9 mouse cellular contexts compared by ENCODE assay signal in the genomic region with DNA sequence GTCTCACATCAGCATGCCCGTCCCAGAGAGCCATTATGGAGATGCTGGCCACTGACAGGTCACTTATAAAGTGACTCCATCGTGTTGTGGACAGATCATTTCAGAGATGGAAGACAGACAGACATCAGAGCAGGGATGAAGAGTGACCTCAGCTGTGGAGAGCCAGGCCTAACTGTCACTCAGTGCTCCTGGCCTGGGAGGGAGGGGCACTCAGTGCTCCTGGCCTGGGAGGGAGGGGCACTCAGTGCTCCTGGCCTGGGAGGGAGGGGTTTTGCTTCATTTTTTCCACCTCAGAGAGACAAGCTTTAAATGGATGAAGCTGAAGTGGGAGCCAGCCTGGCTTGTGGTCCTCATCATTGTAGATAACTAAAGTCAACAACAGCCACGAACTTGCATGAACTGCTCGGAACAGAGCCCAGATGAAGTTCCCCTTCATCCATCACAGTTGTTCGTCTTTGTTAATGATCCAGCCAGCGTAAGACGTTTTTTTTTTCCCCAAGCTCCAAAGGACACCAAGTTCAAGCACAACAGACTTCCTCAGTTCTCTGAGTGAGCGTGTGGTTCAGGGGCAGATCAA.
DNase-seq lines count a peak whose midpoint lies in the region; ATAC-seq and TF ChIP-seq lines count a peak whose summit lies in the region.
"Had no signal": no experiment of that assay in that cellular context is flagged by ENCODE, and none has a peak within 500 bp of the region (broad histone marks: within the 10 kb centered on the region; RNA-seq: fewer than 3 reads in every experiment).

No protein-coding gene starts in this region.

- H3K4me1 ChIP-seq in hindbrain, embryonic 10.5 days (replicated peaks), result peaks cover 62% of the 10 kb centered on the region
- H3K4me1 ChIP-seq in hindbrain, embryonic 11.5 days (replicated peaks; ENCODE audit: control insufficient read depth, insufficient read depth, low read length), result peaks cover 15% of the 10 kb centered on the region
- H3K4me1 ChIP-seq in embryonic facial prominence, embryonic 14.5 days (ENCODE audit: control insufficient read depth, insufficient read depth, low read length), result peaks cover 44% of the 10 kb centered on the region
- peaks cover 61% of the 10 kb centered on the region for H3K4me1 ChIP-seq in limb, embryonic 12.5 days (replicated peaks)
- H3K4me1 ChIP-seq in cerebellum, adult 2 months (ENCODE audit: control insufficient read depth, insufficient read depth, low read length), result no peaks in the 10 kb centered on the region

- 63% methylated on average over 8 of the region's 8 CpGs for WGBS in hindbrain, embryonic 10.5 days
- 48% methylated on average over 8 of the region's 8 CpGs for WGBS in hindbrain, embryonic 11.5 days
- WGBS in embryonic facial prominence, embryonic 14.5 days, result 56% methylated on average over 8 of the region's 8 CpGs
- 51% methylated on average over 8 of the region's 8 CpGs for WGBS in limb, embryonic 12.5 days
- WGBS in cerebellum, adult 2 months, result 79% methylated on average over 8 of the region's 8 CpGs

- no peak overlapping the region for H3K9ac ChIP-seq in hindbrain, embryonic 11.5 days (ENCODE audit: low read depth, low read length)
- no peak overlapping the region for H3K9ac ChIP-seq in embryonic facial prominence, embryonic 14.5 days (ENCODE audit: low read depth, low read length)
- no peak overlapping the region for H3K9ac ChIP-seq in limb, embryonic 12.5 days (replicated peaks)

- ATAC-seq in hindbrain, embryonic 11.5 days (ENCODE audit: low FRiP score), result no peak
- ATAC-seq in embryonic facial prominence, embryonic 14.5 days (ENCODE audit: low read depth), result no peak
- no peak for ATAC-seq in limb, embryonic 12.5 days (ENCODE audit: insufficient number of reproducible peaks, insufficient read depth, low FRiP score, low TSS enrichment, low read depth)

- no peak for DNase-seq in hindbrain, embryonic 10.5 days (ENCODE audit: low spot score)
- no peak for DNase-seq in hindbrain, embryonic 11.5 days (ENCODE audit: low spot score)
- no peak for DNase-seq in embryonic facial prominence, embryonic 14.5 days (ENCODE audit: low spot score)
- peak; percentile 29 for DNase-seq in heart, postnatal 4 days
- DNase-seq in right cerebral cortex, postnatal 25 days, result no peak
- DNase-seq in cerebellum, adult 2 months, result no peak
- DNase-seq in layer of hippocampus, postnatal 36 days, result no peak
- DNase-seq: gastrocnemius, postnatal 25 days had no signal

- no peak overlapping the region for H3K4me2 ChIP-seq in hindbrain, embryonic 11.5 days (replicated peaks; ENCODE audit: low read depth, low read length)
- H3K4me2 ChIP-seq in embryonic facial prominence, embryonic 14.5 days (ENCODE audit: low read depth, low read length), result no peak overlapping the region
- no peak overlapping the region for H3K4me2 ChIP-seq in limb, embryonic 12.5 days

- TF ChIP-seq POLR2A in cerebellum, adult 2 months (IDR thresholded peaks at IDR 0.05; ENCODE audit: borderline replicate concordance, insufficient read depth, low read length), result no peak

- H3K36me3 ChIP-seq in hindbrain, embryonic 10.5 days, result no peaks in the 10 kb centered on the region
- H3K36me3 ChIP-seq in hindbrain, embryonic 11.5 days (ENCODE audit: control insufficient read depth, insufficient read depth, low read length), result no peaks in the 10 kb centered on the region
- H3K36me3 ChIP-seq in embryonic facial prominence, embryonic 14.5 days (ENCODE audit: control insufficient read depth, insufficient read depth, low read length), result no peaks in the 10 kb centered on the region
- no peaks in the 10 kb centered on the region for H3K36me3 ChIP-seq in limb, embryonic 12.5 days

- H3K27me3 ChIP-seq in hindbrain, embryonic 10.5 days (ENCODE audit: insufficient read depth, poor library complexity, severe bottlenecking), result no peaks in the 10 kb centered on the region
- H3K27me3 ChIP-seq in hindbrain, embryonic 11.5 days (ENCODE audit: control insufficient read depth, insufficient read depth, low read length), result no peaks in the 10 kb centered on the region
- no peaks in the 10 kb centered on the region for H3K27me3 ChIP-seq in embryonic facial prominence, embryonic 14.5 days (replicated peaks; ENCODE audit: control insufficient read depth, insufficient read depth, low read length)
- no peaks in the 10 kb centered on the region for H3K27me3 ChIP-seq in limb, embryonic 12.5 days
- no peaks in the 10 kb centered on the region for H3K27me3 ChIP-seq in cerebellum, adult 2 months (ENCODE audit: control insufficient read depth, insufficient read depth, low read length)

- H3K9me3 ChIP-seq in hindbrain, embryonic 10.5 days, result no peaks in the 10 kb centered on the region
- no peaks in the 10 kb centered on the region for H3K9me3 ChIP-seq in hindbrain, embryonic 11.5 days (ENCODE audit: control insufficient read depth, low read length)
- no peaks in the 10 kb centered on the region for H3K9me3 ChIP-seq in embryonic facial prominence, embryonic 14.5 days (ENCODE audit: control insufficient read depth, low read length)
- H3K9me3 ChIP-seq in limb, embryonic 12.5 days, result no peaks in the 10 kb centered on the region

- H3K4me3 ChIP-seq in hindbrain, embryonic 10.5 days, result no peak overlapping the region
- H3K4me3 ChIP-seq in hindbrain, embryonic 11.5 days (ENCODE audit: low read depth, low read length), result no peak overlapping the region
- H3K4me3 ChIP-seq in embryonic facial prominence, embryonic 14.5 days (ENCODE audit: low read depth, low read length), result no peak overlapping the region
- H3K4me3 ChIP-seq in limb, embryonic 12.5 days (replicated peaks), result no peak overlapping the region
- H3K4me3 ChIP-seq in cerebellum, adult 2 months (replicated peaks; ENCODE audit: insufficient read depth, low read depth, low read length), result no peak overlapping the region

- peak overlapping the region; percentile 40; the same call in 1 of the 2 replicates for H3K27ac ChIP-seq in hindbrain, embryonic 10.5 days
- H3K27ac ChIP-seq in hindbrain, embryonic 11.5 days (ENCODE audit: low read depth, low read length), result no peak overlapping the region
- H3K27ac ChIP-seq in embryonic facial prominence, embryonic 14.5 days (replicated peaks; ENCODE audit: low read depth, low read length), result peak overlapping the region; percentile 24; the same call in 1 of the 2 replicates
- H3K27ac ChIP-seq in limb, embryonic 12.5 days, result peak overlapping the region; percentile 66; the same call in 1 of the 2 replicates
- H3K27ac ChIP-seq in cerebellum, adult 2 months (ENCODE audit: insufficient read depth, low read length), result no peak overlapping the region

- no peak for TF ChIP-seq CTCF in cerebellum, adult 2 months (IDR thresholded peaks at IDR 0.05; ENCODE audit: borderline replicate concordance, insufficient read depth, low read depth, low read length)

Comparison
In these comparisons a context has a peak if more than half of its experiments do, and no peak if none do; other contexts are left out.
1. H3K27ac ChIP-seq: peak in hindbrain, embryonic 10.5 days (single experiment), embryonic facial prominence, embryonic 14.5 days (single experiment) and limb, embryonic 12.5 days (single experiment); none in hindbrain, embryonic 11.5 days (single experiment) and cerebellum, adult 2 months (single experiment).